In the genomic region with DNA sequence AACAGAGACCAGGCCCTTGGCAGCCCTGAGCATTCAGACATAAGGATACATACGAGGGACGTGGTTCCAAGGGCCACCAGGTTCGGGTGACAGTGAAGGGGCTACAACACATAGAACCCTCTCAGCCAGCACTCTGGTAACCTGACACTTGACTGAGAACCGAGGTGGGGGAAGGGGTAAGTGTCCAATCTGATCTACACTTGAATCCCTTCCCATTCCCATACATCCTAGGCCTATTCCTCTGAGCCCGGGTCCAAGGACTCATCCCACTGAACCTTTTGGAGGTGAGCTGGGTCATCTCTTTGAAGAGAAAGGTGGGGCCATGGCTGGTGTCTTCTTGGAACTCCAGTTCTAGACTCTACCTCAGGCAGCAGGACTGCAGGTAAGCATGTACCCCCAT, we compare ENCODE assay signal across 12 mouse cellular contexts. TPM values are rescaled to one million over a fixed set of nuclear protein-coding genes. Genes with fewer than 3 reads are reported as not detected.
A peak's percentile ranks its signal among the peaks of the same experiment; 100 is the strongest.
DNase-seq lines count a peak whose midpoint lies in the region; ATAC-seq and TF ChIP-seq lines count a peak whose summit lies in the region.
"Had no signal": no experiment of that assay in that cellular context is flagged by ENCODE, and none has a peak within 500 bp of the region (broad histone marks: within the 10 kb centered on the region; RNA-seq: fewer than 3 reads in every experiment).

No protein-coding gene starts in this region.

- H3K36me3 ChIP-seq in heart, postnatal 0 days (replicated peaks; ENCODE audit: control insufficient read depth, insufficient read depth, low read length) = no peaks in the 10 kb centered on the region
- H3K36me3 ChIP-seq in forebrain, postnatal 0 days (ENCODE audit: insufficient read depth) = no peaks in the 10 kb centered on the region
- H3K36me3 ChIP-seq in midbrain, embryonic 14.5 days (ENCODE audit: control insufficient read depth, insufficient read depth, low read length) = no peaks in the 10 kb centered on the region

- H3K27me3 ChIP-seq in heart, postnatal 0 days (ENCODE audit: control insufficient read depth, insufficient read depth, low read length) = peaks cover 36% of the 10 kb centered on the region
- H3K27me3 ChIP-seq in forebrain, postnatal 0 days (ENCODE audit: insufficient read depth, low read length) = peaks cover 38% of the 10 kb centered on the region
- H3K27me3 ChIP-seq in midbrain, embryonic 14.5 days (ENCODE audit: control insufficient read depth, insufficient read depth, low read length) = peaks cover 27% of the 10 kb centered on the region

- WGBS in heart, postnatal 0 days = 31% methylated on average over 5 of the region's 5 CpGs
- 31% methylated on average over 5 of the region's 5 CpGs for WGBS in forebrain, postnatal 0 days
- WGBS in midbrain, embryonic 14.5 days = 33% methylated on average over 5 of the region's 5 CpGs

- DNase-seq in heart, postnatal 0 days (ENCODE audit: low spot score) = no peak
- DNase-seq in heart, adult 11 months = no peak
- peak; percentile 64 for DNase-seq in WW6 (ENCODE audit: low read depth, low spot score)
- DNase-seq in forebrain, postnatal 0 days = no peak
- DNase-seq in midbrain, embryonic 14.5 days = no peak
- DNase-seq in urinary bladder, postnatal 36 days (ENCODE audit: low spot score in 2 of 2) = no peak
- no peak for DNase-seq in right cerebral cortex, adult 2 months (ENCODE audit: low spot score in 2 of 2)
- DNase-seq: spleen, adult 18-20 months; thymus, postnatal 25 days had no signal

- TF ChIP-seq EP300 in heart, postnatal 0 days (IDR thresholded peaks at IDR 0.05; ENCODE audit: low read depth) = no peak

- no peak overlapping the region for H3K27ac ChIP-seq in heart, postnatal 0 days (ENCODE audit: low read depth)
- no peak overlapping the region for H3K27ac ChIP-seq in forebrain, postnatal 0 days (ENCODE audit: low read depth, low read length)
- H3K27ac ChIP-seq in midbrain, embryonic 14.5 days (replicated peaks; ENCODE audit: low read depth, low read length) = no peak overlapping the region

- no peaks in the 10 kb centered on the region for H3K9me3 ChIP-seq in heart, postnatal 0 days (replicated peaks; ENCODE audit: control insufficient read depth, low read length)
- H3K9me3 ChIP-seq in forebrain, postnatal 0 days (ENCODE audit: low read length) = no peaks in the 10 kb centered on the region
- H3K9me3 ChIP-seq in midbrain, embryonic 14.5 days (ENCODE audit: control insufficient read depth, low read length) = no peaks in the 10 kb centered on the region

- H3K4me2 ChIP-seq in heart, postnatal 0 days (ENCODE audit: low read depth, low read length) = peak overlapping the region; percentile 61; the same call in 1 of the 2 replicates
- H3K4me2 ChIP-seq in forebrain, postnatal 0 days (ENCODE audit: low read depth) = peak overlapping the region; percentile 89; the same call in 1 of the 2 replicates
- peak overlapping the region; percentile 85 for H3K4me2 ChIP-seq in midbrain, embryonic 14.5 days (ENCODE audit: low read length)

- no peaks in the 10 kb centered on the region; the same call in 1 of the 2 replicates for H3K4me1 ChIP-seq in heart, postnatal 0 days (ENCODE audit: control insufficient read depth, insufficient read depth)
- H3K4me1 ChIP-seq in forebrain, postnatal 0 days (ENCODE audit: insufficient read depth) = no peaks in the 10 kb centered on the region
- no peaks in the 10 kb centered on the region for H3K4me1 ChIP-seq in midbrain, embryonic 14.5 days (ENCODE audit: control insufficient read depth, insufficient read depth, low read length)

- no peak for TF ChIP-seq CTCF in heart, postnatal 0 days (IDR thresholded peaks at IDR 0.05; ENCODE audit: low read depth)
- TF ChIP-seq CTCF in forebrain, postnatal 0 days (IDR thresholded peaks at IDR 0.05; ENCODE audit: low read depth) = no peak

- H3K4me3 ChIP-seq in heart, postnatal 0 days (ENCODE audit: low read depth, low read length) = 0 out of 2 replicates have a peak overlapping the region, but pooled peaks have one; percentile 40
- no peak overlapping the region; the same call in 1 of the 2 replicates for H3K4me3 ChIP-seq in forebrain, postnatal 0 days (ENCODE audit: low read depth, low read length)
- peak overlapping the region; percentile 43; the same call in 1 of the 2 replicates for H3K4me3 ChIP-seq in midbrain, embryonic 14.5 days (replicated peaks; ENCODE audit: low read depth, low read length)
- H3K4me3 ChIP-seq: erythroblast, embryonic 14.5 days had no signal

- ATAC-seq in heart, postnatal 0 days (ENCODE audit: insufficient read depth, low read depth) = no peak
- no peak for ATAC-seq in forebrain, postnatal 0 days
- ATAC-seq in midbrain, embryonic 14.5 days (ENCODE audit: low FRiP score, low TSS enrichment) = no peak
- no peak for ATAC-seq in megakaryocyte progenitor cell, adult 5-6 weeks (replicated peaks; ENCODE audit: poor library complexity)

- no peak overlapping the region for H3K9ac ChIP-seq in heart, postnatal 0 days (replicated peaks; ENCODE audit: low read depth, low read length)
- no peak overlapping the region for H3K9ac ChIP-seq in forebrain, postnatal 0 days
- H3K9ac ChIP-seq in midbrain, embryonic 14.5 days (replicated peaks; ENCODE audit: low read length) = no peak overlapping the region

RNA-seq across cellular contexts. Expression of gene Rap1gap2, which starts 0.6 kb away (rescaled TPM):
- total RNA-seq in heart, postnatal 0 days (2014; rRNA removed; ENCODE audit: low replicate concordance) = 16.5 and 34.4 TPM in 2 replicates
- polyA plus RNA-seq in heart, postnatal 0 days (2015; fragmentation: Nextera tagmentation; extraction: Ambion mirVana) = 3.8 and 5.6 TPM in 2 replicates
- total RNA-seq in forebrain, postnatal 0 days (2014; rRNA removed) = 43.7 and 52.5 TPM in 2 replicates
- 9.9 and 12.2 TPM in 2 replicates for polyA plus RNA-seq in forebrain, postnatal 0 days (2015; fragmentation: Nextera tagmentation; extraction: Ambion mirVana)
- 9.2 and 10.6 TPM in 2 replicates for polyA plus RNA-seq in midbrain, embryonic 14.5 days (2014; fragmentation: Nextera tagmentation; extraction: Ambion mirVana)
- 1.1 and 1.4 TPM in 2 replicates for total RNA-seq in megakaryocyte progenitor cell, adult 5-6 weeks (2015)
- 1.3 TPM in 2 replicates for total RNA-seq in megakaryocyte progenitor cell, adult 5-6 weeks (2017)

RNA-seq across cellular contexts. Expression of gene Ccdc92b, which starts 9.3 kb away (rescaled TPM):
- total RNA-seq in heart, postnatal 0 days (2014; rRNA removed; ENCODE audit: low replicate concordance) = 0.08 TPM in 1 of 2 replicates, not detected in the other
- polyA plus RNA-seq in heart, postnatal 0 days (2015; fragmentation: Nextera tagmentation; extraction: Ambion mirVana) = 0.49 and 0.63 TPM in 2 replicates
- 12.2 and 14.2 TPM in 2 replicates for total RNA-seq in forebrain, postnatal 0 days (2014; rRNA removed)
- 4.0 and 4.1 TPM in 2 replicates for polyA plus RNA-seq in forebrain, postnatal 0 days (2015; fragmentation: Nextera tagmentation; extraction: Ambion mirVana)
- 3.8 and 4.2 TPM in 2 replicates for polyA plus RNA-seq in midbrain, embryonic 14.5 days (2014; fragmentation: Nextera tagmentation; extraction: Ambion mirVana)
- 0.05 TPM in 1 of 2 replicates, not detected in the other for total RNA-seq in megakaryocyte progenitor cell, adult 5-6 weeks (2015)
- total RNA-seq in megakaryocyte progenitor cell, adult 5-6 weeks (2017) = 0.10 TPM in 1 of 2 replicates, not detected in the other
- total RNA-seq: CH12.LX had no signal

RNA-seq across cellular contexts. Expression of gene Cluh, which starts 39.2 kb away (rescaled TPM):
- 241 and 291 TPM in 2 replicates for total RNA-seq in heart, postnatal 0 days (2014; rRNA removed; ENCODE audit: low replicate concordance)
- polyA plus RNA-seq in heart, postnatal 0 days (2015; fragmentation: Nextera tagmentation; extraction: Ambion mirVana) = 52.7 and 61.4 TPM in 2 replicates
- total RNA-seq in forebrain, postnatal 0 days (2014; rRNA removed) = 44.3 and 62.4 TPM in 2 replicates
- polyA plus RNA-seq in forebrain, postnatal 0 days (2015; fragmentation: Nextera tagmentation; extraction: Ambion mirVana) = 9.1 and 12.9 TPM in 2 replicates
- 13.7 and 14.4 TPM in 2 replicates for polyA plus RNA-seq in midbrain, embryonic 14.5 days (2014; fragmentation: Nextera tagmentation; extraction: Ambion mirVana)
- 35.5 and 40.7 TPM in 2 replicates for total RNA-seq in megakaryocyte progenitor cell, adult 5-6 weeks (2015)
- 36.4 and 38.3 TPM in 2 replicates for total RNA-seq in megakaryocyte progenitor cell, adult 5-6 weeks (2017)

Comparison
In these comparisons a context has a peak if more than half of its experiments do, and no peak if none do; other contexts are left out.
1. RNA of gene Ccdc92b, which starts 9.3 kb away (total RNA-seq): 12.2 to 14.2 TPM in forebrain, postnatal 0 days; 0.05 to 0.10 TPM in megakaryocyte progenitor cell, adult 5-6 weeks and 0.08 TPM in heart, postnatal 0 days; every median in the first group is over 10 times any median in the second.
2. Peak in every context shown above with its lines, with median percentiles within 50 percentile points of each other: H3K4me2 ChIP-seq.